Mouse (Mus musculus): ENCODE measurements around the gene Nptx2. TPM values are rescaled to one million over a fixed set of nuclear protein-coding genes. Genes with fewer than 3 reads are reported as not detected.

Nptx2 gene
- polyA plus RNA-seq, 1 experiment from 2014 or later = 1.5 TPM

- no peaks in the 10 kb centered on the region for H3K36me3 ChIP-seq
- H3K27me3 ChIP-seq = no peaks in the 10 kb centered on the region
- no peak overlapping the region for H3K4me2 ChIP-seq (replicated peaks)
- no peak overlapping the region for H3K27ac ChIP-seq (replicated peaks)
- 91% methylated on average over 5 of the region's 5 CpGs for WGBS
- H3K4me1 ChIP-seq = no peaks in the 10 kb centered on the region
- H3K9ac ChIP-seq = no peak overlapping the region
- ATAC-seq (ENCODE audit: insufficient number of reproducible peaks, low FRiP score, low TSS enrichment, low read depth) = no peak
- no peak overlapping the region for H3K4me3 ChIP-seq (replicated peaks)
- no peaks in the 10 kb centered on the region for H3K9me3 ChIP-seq (replicated peaks)
Measured at GRCm38 (mm10) chr5:144585100-144585499, 39.4 kb downstream of the Nptx2 start.

- Histone ChIP-seq H3K4me2 (replicated peaks) (no peak overlapping the region), H3K4me1 (no peaks in the 10 kb centered on the region), H3K9ac (no peak overlapping the region), H3K4me3 (replicated peaks) (no peak overlapping the region), H3K9me3 (replicated peaks) (no peaks in the 10 kb centered on the region), H3K36me3 (no peaks in the 10 kb centered on the region), H3K27ac (replicated peaks) (no peak overlapping the region), H3K27me3 (no peaks in the 10 kb centered on the region)
- no peak for ATAC-seq (ENCODE audit: insufficient number of reproducible peaks, low FRiP score, low TSS enrichment, low read depth)
- 46% methylated on average over 12 of the region's 12 CpGs for WGBS
Measured at GRCm38 (mm10) chr5:144591248-144591880, 45.7 kb downstream of the Nptx2 start.

- ATAC-seq (ENCODE audit: insufficient number of reproducible peaks, low FRiP score, low TSS enrichment, low read depth) = no peak
- no peaks in the 10 kb centered on the region for H3K9me3 ChIP-seq (replicated peaks)
- H3K36me3 ChIP-seq = no peaks in the 10 kb centered on the region
- 81% methylated on average over 9 of the region's 9 CpGs for WGBS
- H3K9ac ChIP-seq = no peak overlapping the region
- no peaks in the 10 kb centered on the region for H3K4me1 ChIP-seq
- no peak overlapping the region for H3K4me3 ChIP-seq (replicated peaks)
- no peak overlapping the region for H3K27ac ChIP-seq (replicated peaks)
- no peaks in the 10 kb centered on the region for H3K27me3 ChIP-seq
- H3K4me2 ChIP-seq (replicated peaks) = no peak overlapping the region
Measured at GRCm38 (mm10) chr5:144594796-144595195, 49.1 kb downstream of the Nptx2 start.

Other genes starting within 250 kb of the Nptx2 start
- gene Baiap2l1, start 187.8 kb upstream of the Nptx2 start, polyA plus RNA-seq (2015; fragmentation: Nextera tagmentation; extraction: Ambion mirVana) = 11.3 and 11.7 TPM in 2 replicates
- 1.8 and 2.3 TPM in 2 replicates for gene Tmem130, start 215.9 kb downstream of the Nptx2 start, polyA plus RNA-seq (2015; fragmentation: Nextera tagmentation; extraction: Ambion mirVana)
- 62.2 and 68.6 TPM in 2 replicates for gene Trrap, start 221.8 kb downstream of the Nptx2 start, polyA plus RNA-seq (2015; fragmentation: Nextera tagmentation; extraction: Ambion mirVana)